Mouse (Mus musculus) frontal cortex, postnatal 36 days (tissue): ENCODE data around the gene Polr3b.

ENCODE experiments used
- DNase-seq, 2 experiments: peaks; one replicate each; pipeline ENCODE4 v3.0.0; 2022; ENCODE audit warnings: low spot score in 2 of 2

The Polr3b gene

DNA sequence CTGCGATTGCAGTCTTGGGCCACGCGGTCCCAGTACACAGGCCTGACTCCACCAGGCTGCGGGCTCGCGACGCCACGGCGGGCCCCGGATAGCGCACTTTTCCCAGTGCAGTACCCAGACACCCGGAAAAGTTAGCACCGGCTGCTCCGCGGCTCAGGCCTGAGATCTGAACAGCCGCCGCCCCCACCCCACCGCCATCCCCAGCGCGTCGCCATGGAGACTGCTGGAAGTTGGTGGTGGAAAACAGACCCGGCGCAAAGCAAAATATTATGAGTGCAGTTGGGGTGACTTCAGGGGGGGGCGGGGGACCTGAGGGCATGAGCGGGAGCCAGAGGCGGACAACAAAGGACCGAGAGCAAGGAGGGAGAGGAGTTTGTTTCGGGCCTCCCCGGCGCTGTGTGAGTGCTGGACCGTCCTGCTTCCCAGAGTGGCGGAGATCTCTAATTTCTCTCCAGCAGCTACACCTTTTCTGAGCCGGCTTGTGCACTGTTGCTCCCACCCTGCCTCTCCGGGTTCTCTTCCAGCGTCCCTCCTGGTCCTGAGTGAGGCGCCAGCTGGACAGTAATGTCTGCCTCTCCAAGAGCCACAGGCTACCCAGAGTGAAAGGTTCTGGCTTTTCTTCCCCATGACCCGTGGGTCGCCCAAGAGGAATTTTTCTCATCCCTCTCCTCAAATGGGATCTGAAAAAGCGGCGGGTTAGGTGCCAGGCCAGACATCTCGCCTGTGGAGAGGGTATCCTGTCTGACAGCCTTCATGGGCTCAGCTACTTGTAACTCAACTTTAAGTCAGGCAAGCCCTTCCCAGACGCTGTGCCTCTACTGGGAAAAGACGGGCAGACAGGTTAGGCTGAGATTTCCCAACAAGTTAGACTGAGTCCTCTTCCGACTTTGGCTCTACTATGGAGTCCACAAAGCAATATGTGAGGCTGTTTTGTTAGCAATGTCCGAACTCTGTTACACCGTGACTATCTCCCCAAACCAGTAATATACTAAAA, 138.3 kb downstream of the Polr3b start:
- no peak for DNase-seq

DNA sequence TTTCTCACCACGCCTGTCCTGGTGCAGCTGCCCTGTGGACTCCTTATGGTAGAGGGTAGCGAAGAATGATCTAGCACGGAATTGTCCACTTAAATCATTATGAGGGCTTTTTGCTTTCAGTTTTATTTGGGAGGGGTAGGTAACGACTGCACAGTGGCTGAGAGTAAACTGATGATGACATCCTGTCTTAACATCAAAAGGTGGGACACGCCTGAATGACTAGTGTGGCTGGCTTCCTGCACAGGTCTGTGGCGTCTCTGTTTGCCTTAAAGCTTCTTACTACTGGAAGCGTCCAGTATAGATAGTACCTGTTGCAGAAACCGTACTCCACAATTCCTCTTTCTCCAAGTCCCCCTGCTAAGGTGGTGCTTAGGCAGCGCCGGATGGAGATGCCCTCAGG, 146.7 kb downstream of the Polr3b start:
- no peak for DNase-seq

DNA sequence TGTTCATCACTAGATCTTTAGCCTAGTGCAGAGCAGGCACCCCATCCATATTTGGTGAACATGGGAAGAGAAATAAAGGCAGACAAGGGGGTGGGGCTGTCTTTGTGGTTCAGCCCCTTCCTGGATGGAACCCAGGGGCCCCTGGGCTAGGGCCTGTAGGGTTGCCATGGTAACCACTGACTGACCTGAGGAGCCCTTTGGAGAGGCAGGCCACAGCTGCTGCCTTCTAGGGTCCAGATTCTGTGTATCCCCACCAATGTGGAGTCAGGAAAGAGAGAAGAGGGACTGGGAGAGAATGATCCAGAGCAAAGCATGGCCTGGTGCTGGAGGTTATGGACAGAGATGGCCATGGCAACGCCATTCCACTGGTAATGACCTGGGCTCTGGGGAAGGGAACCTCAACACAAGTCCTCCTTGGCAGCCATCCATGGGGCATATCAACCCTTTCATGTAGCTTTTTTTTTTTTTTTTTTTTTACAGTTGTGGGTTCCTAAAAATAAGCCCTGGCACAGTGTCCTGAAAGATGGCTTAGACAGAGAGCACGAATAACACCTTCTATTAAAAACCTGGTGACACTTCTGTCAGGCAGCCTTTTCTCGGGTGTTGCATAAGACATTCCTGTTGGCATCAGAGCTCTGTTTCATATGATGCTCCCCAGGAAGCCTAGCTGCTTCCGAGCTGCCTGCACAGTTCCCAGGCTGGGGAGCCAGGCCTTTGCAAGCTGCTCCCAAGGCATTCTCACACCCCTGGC, 150.5 kb downstream of the Polr3b start:
- DNase-seq = peak; percentile 46 to 82

DNA sequence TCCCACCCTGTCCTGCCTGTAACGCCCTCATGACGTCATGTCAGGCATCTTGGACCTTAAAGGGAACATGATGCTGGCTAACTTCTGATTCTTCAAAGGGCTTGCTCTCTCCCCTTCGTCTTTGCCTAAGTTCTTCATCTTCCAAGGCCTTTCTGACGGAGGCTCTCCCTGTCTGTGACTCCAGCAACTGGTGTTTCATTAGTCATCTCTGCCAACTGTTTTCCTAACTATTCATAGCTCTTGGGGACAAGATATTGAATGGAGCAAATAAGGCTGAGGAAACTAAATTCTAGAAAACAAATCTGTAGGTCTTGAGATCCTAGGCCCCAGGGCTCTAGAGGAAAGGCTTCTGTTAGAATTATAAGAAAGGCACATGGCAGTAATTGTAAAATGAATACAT, 151.8 kb downstream of the Polr3b start:
- no peak for DNase-seq

DNA sequence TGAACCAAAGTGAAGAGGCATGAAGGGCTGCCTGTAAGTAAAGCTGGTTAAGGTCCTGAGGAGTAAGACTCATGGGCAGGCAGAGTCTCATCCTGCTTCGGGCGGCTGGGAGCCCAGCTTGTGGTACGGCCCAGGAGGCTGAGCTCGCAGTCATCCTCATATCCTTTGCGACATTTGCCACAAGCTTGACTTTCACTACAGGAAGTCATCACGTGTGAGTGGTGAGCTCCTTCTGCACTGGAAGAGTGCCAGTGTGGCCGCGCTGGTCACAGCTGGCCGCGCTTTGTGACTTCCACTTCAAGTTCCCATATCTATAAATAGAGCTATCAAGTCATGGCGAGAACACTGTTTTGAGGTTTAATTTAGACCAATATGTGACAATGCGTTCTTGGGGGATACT, 152.5 kb downstream of the Polr3b start:
- DNase-seq = no peak
